Mouse (Mus musculus) liver, adult 2 months (tissue): ENCODE measurements around the gene Itgb4. TPM values are rescaled to one million over a fixed set of nuclear protein-coding genes. Genes with fewer than 3 reads are reported as not detected.
A peak's percentile ranks its signal among the peaks of the same experiment; 100 is the strongest.
"Not testable (repeated sequence)": the region's sequence is repeated elsewhere in the genome, so short reads cannot be mapped to it uniquely, and the experiment has no call there.

ENCODE experiments used
- DNase-seq: peaks from one replicate; pipeline ENCODE4 v3.0.0-alpha.2; 2011; ENCODE audit warnings: low read depth, low spot score; ENCODE audit errors: extremely low read depth
- H3K27ac ChIP-seq: fragments of 200-500 bp; replicated peaks from 2 replicates; pipeline ENCODE4 v1.5.1; 2012; ENCODE audit warnings: low read depth, mild to moderate bottlenecking, control low read depth, inconsistent platforms, low read length; ENCODE audit not compliant: insufficient read depth
- H3K27me3 ChIP-seq: fragments of 200-500 bp; 2 replicates; pipeline ENCODE4 v1.6.1; 2012; ENCODE audit warnings: mild to moderate bottlenecking, moderate library complexity, low read length, inconsistent platforms; ENCODE audit not compliant: control insufficient read depth, insufficient read depth
- H3K36me3 ChIP-seq: fragments of 200-500 bp; 2 replicates; pipeline ENCODE4 v1.6.1; 2012; ENCODE audit warnings: low read length, inconsistent platforms; ENCODE audit not compliant: control insufficient read depth, insufficient read depth
- H3K4me1 ChIP-seq: fragments of 200-500 bp; 2 replicates; pipeline ENCODE4 v1.6.1; 2011; ENCODE audit warnings: low read length; ENCODE audit not compliant: control insufficient read depth, insufficient read depth
- H3K4me3 ChIP-seq: fragments of 200-500 bp; 2 replicates; pipeline ENCODE4 v1.5.1; 2011; ENCODE audit warnings: low read depth, mild to moderate bottlenecking, control low read depth, low read length, moderate library complexity; ENCODE audit not compliant: insufficient read depth
- H3K79me2 ChIP-seq: fragments of 200-500 bp; 2 replicates; pipeline ENCODE4 v1.6.1; 2012; ENCODE audit warnings: inconsistent platforms, mild to moderate bottlenecking, low read length, moderate library complexity; ENCODE audit not compliant: control insufficient read depth, insufficient read depth
- H3K9ac ChIP-seq: fragments of 200-500 bp; 2 replicates; pipeline ENCODE4 v1.6.1; 2012; ENCODE audit warnings: low read depth, mild to moderate bottlenecking, control low read depth, inconsistent platforms, low read length
- CTCF ChIP-seq: fragments of 200-500 bp; IDR thresholded peaks from 2 replicates; pipeline ENCODE4 v1.5.1; 2011; ENCODE audit warnings: low read depth, low read length, control low read depth
- POLR2A ChIP-seq: fragments of 200-500 bp; IDR thresholded peaks from 2 replicates; pipeline ENCODE4 v1.6.1; 2011; ENCODE audit warnings: low read length, control low read depth; ENCODE audit not compliant: insufficient read depth; ENCODE audit errors: extremely low read depth
- WGBS: fragments of 180-500 bp; shearing (Covaris S2); methylation state at CpG from one replicate; pipeline ENCODE4 v1.1.7; 2018; 5-methylcytosine and 5-hydroxymethylcytosine counted together
- polyA plus RNA-seq: library from polyadenylated mRNA; depleted of rRNA; stranded (reverse); fragments of >200 nt; gene quantifications from 2 replicates; pipeline ENCODE4 v1.2.3, GENCODE M21; 2012
- total RNA-seq: library from RNA; depleted of rRNA; stranded (reverse); fragments of >200 nt; gene quantifications from 2 replicates; pipeline ENCODE4 v1.2.3, GENCODE M21; 2014

Gene Itgb4
- total and polyA plus RNA-seq, 2 experiments, result 0.18 to 0.65 TPM

DNA sequence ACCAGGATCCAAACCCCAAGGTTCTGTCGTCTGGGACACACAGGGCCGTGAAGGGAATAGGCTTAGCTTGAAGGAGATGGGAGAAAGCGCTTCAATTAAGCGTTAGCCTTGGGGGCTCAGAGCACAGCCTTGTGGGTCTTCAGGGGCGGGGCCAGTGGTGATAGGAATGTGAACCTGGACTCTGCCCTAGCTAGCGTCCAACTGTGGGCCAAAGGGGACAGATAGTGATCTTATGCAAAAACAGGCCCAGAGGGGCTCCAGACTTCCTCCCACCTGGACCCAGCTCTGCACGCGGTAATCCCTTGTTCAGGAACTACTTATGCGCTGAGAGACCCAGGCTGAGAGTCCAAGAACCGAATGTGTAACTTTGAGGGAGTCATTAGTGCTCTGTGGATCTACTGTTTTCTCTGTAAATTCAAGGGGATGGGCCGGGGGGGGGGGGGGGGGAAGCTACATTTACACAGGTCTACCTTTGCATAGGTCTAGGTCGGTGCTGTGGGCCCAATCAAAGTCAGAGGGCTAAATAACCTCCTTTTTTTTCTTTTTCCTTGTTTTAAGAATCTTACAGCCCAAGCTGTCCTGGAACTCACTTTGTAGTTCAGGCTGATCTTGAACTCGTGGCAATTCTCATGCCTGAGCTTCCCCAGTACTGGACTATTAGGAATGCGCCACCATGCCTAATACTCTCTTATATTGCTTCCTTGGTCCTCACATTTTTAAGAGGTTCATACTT, 37.2 kb downstream of the Itgb4 start:
- whole genome bisulfite sequencing, result 26% methylated on average over 14 of the region's 14 CpGs
- H3K27ac ChIP-seq, result peak overlapping the region; percentile 3; the same call in 1 of the 2 replicates
- no peak for DNase-seq
- H3K79me2 ChIP-seq, result no peaks in the 10 kb centered on the region
- TF ChIP-seq POLR2A (no peak), CTCF (no peak)
- no peaks in the 10 kb centered on the region for H3K27me3 ChIP-seq
- H3K4me3 ChIP-seq, result peak overlapping the region; percentile 76
- H3K9ac ChIP-seq, result peak overlapping the region; percentile 91; the same call in 1 of the 2 replicates
- peaks cover 5% of the 10 kb centered on the region; the same call in 1 of the 2 replicates for H3K4me1 ChIP-seq
- no peaks in the 10 kb centered on the region for H3K36me3 ChIP-seq

DNA sequence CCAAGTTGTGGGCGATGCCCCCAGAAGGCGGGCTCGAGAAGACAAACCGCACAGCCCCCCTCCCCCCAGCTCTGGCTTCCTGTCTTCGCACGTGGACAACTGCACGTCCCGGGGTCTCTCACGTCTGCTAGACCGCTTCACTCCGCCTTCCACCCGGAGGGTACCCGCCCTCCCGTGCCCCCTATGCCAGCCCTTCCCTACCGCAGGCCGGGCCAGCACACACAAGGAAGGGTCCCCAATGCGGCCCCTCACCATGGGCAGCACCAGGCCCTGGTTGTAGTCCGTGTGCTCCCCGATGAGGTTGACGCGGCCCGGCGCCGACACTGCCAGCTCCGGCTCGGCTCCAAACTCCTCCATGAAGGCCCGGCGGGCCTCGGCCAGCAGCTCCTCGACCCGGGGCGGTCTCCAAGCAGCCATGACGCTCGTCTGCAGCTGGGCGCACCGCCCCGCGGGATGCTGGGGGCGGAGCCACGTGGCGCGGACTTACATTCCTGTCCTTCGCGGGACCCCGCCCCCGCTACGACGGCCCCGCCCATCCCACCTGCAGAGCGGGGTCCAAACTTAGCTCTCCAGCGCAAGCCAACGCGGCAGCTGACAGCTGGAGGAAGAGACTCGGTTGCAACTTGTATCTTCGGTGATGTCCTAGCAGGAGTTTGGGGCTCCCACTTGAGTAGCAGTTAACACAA, 37.9 kb downstream of the Itgb4 start, which contains the start of gene Galk1:
Gene Galk1 (minus strand): TSS at position 458 of the 686 bp plus-strand sequence.
- H3K9ac ChIP-seq, result peak within 1 kb of the TSS; percentile 91
- peak within 1 kb of the TSS; percentile 76 for H3K4me3 ChIP-seq
- peaks cover 5% of the 10 kb centered on the region; the same call in 1 of the 2 replicates for H3K4me1 ChIP-seq
- no peaks in the 10 kb centered on the region for H3K27me3 ChIP-seq
- DNase-seq, result peak; percentile 77
- TF ChIP-seq CTCF (no peak), POLR2A (peak; percentile 74; the same call in 1 of the 2 replicates)
- no peaks in the 10 kb centered on the region for H3K36me3 ChIP-seq
- H3K79me2 ChIP-seq, result no peaks in the 10 kb centered on the region
- peak within 1 kb of the TSS; percentile 3; the same call in 1 of the 2 replicates for H3K27ac ChIP-seq
- WGBS, result under 1% methylated on average over 54 of the region's 55 CpGs

DNA sequence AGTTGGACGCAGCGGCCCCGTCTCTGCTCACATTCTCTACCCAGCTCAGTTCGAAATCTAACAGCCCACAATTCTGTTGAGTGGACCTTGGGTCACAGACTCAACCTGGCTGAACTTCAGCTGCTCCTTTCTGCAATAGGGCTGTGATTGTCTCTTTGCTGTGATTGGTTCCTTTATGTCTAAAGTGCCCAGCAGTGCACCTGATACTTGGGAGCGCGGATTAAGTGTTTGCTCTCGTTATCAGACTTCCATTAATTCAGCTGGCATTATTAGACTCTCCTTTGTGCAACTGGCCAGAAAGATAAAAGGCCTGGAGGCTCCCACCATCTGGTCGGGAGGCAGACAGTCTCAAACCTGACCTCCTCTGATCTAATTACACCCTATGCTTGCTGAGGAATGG, 40.3 kb downstream of the Itgb4 start:
- no peaks in the 10 kb centered on the region for H3K27me3 ChIP-seq
- no peaks in the 10 kb centered on the region for H3K79me2 ChIP-seq
- DNase-seq, result peak; percentile 74
- H3K4me3 ChIP-seq, result no peak overlapping the region
- no peak for TF ChIP-seq POLR2A
- no peak for TF ChIP-seq CTCF
- no peaks in the 10 kb centered on the region for H3K36me3 ChIP-seq
- 47% methylated on average over 8 of the region's 8 CpGs for WGBS
- no peak overlapping the region for H3K9ac ChIP-seq
- 0 out of 2 replicates have a peak overlapping the region, but pooled peaks have one; percentile 2 for H3K27ac ChIP-seq
- H3K4me1 ChIP-seq, result peaks cover 5% of the 10 kb centered on the region; the same call in 1 of the 2 replicates

DNA sequence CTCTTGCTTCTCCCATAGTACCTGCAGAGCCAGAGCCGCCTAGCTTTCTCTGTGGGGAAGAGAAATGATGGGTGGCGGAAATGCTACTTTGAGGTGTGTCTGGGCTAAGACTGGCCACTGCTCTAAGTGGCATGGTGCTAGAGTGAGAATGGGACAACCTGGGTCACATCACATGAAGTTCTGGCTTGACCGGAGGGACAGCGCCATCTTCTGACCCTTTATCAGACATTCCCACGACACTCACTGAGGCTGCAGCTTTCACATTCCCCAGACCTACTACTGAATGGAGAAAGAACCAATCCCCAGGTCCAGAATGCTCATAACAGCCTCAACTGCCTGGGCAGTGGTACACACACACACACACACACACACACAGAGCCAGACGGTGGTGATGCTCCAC, 43.6 kb downstream of the Itgb4 start:
- Histone ChIP-seq H3K27ac (no peak overlapping the region), H3K79me2 (no peaks in the 10 kb centered on the region), H3K4me3 (no peak overlapping the region), H3K36me3 (peaks cover 11% of the 10 kb centered on the region), H3K9ac (no peak overlapping the region), H3K4me1 (peaks cover 2% of the 10 kb centered on the region; the same call in 1 of the 2 replicates), H3K27me3 (no peaks in the 10 kb centered on the region)
- TF ChIP-seq POLR2A (no peak), CTCF (peak; percentile 80)
- peak; percentile 60 for DNase-seq
- WGBS, result 39% methylated on average over 6 of the region's 6 CpGs

- not testable (repeated sequence) for H3K79me2 ChIP-seq, H3K9ac ChIP-seq
- 94% methylated on average over 4 of the region's 4 CpGs for WGBS
These were observed 44.4 kb downstream of the Itgb4 start for GRCm38 (mm10) chr11:116018867-116019266.

More at GRCm38 (mm10) chr11:116018867-116019266, 44.4 kb downstream of the Itgb4 start:
- H3K36me3 ChIP-seq, result peaks cover 13% of the 10 kb centered on the region
- DNase-seq, H3K4me3 ChIP-seq, H3K4me1 ChIP-seq, H3K27ac ChIP-seq, H3K27me3 ChIP-seq: not testable (repeated sequence)
